Mouse (Mus musculus) bone marrow, adult 2 months (tissue): ENCODE data around the gene Aqp1.

Experiments
- CTCF ChIP-seq: fragments of 200-500 bp; IDR thresholded peaks from 2 replicates; pipeline ENCODE4 v1.5.1; 2011; ENCODE audit warnings: low read length, control low read depth; ENCODE audit not compliant: control insufficient read depth, insufficient read depth
- POLR2A ChIP-seq: fragments of 200-500 bp; IDR thresholded peaks from 2 replicates; pipeline ENCODE4 v1.6.1; 2011; ENCODE audit warnings: low read depth, mild to moderate bottlenecking, control low read depth, low read length, borderline replicate concordance; ENCODE audit not compliant: control insufficient read depth

DNA sequence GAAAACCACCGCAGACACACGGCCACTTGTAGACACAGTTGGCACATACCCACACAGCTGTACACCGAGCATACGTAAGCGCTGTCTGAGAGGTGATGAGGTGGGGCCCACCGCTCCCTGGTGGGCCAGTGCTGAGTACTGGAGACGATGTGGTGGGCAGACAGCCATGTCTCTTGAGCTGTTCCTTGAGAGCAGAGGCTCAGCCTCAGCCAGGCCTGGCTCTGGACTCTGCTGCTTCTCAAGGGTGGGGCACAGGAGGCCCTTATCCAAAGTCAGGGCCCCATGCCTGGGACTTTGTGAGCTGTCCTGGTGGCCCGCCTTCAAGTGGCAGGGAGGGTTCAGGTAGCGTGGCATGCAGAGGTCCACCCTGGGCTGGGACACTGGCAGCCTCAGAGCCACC is 6.1 kb downstream of the Aqp1 start:
- TF ChIP-seq CTCF (no peak), POLR2A (no peak)
